Mouse (Mus musculus): ENCODE results near the gene Shb.

- TF ChIP-seq CTCF (IDR thresholded peaks at IDR 0.05; ENCODE audit: control insufficient read depth, insufficient read depth, low read length) (no peak), POLR2A (IDR thresholded peaks at IDR 0.05; ENCODE audit: borderline replicate concordance, control insufficient read depth, low read depth, low read length) (no peak)
Measured at GRCm38 (mm10) chr4:45505671-45506070, 26.6 kb downstream of the Shb start.

Measured in bone marrow, adult 2 months (tissue).